Mouse (Mus musculus) spleen, embryonic (tissue): ENCODE measurements around the gene Hdc.

Experiments
- CTCF ChIA-PET: fragments of 350-600 bp; sonication (Branson Sonifier 250); formaldehyde crosslinking; loops from one replicate; lab custom pipeline; 2022; lab: Charles Lee

The Hdc gene

DNA sequence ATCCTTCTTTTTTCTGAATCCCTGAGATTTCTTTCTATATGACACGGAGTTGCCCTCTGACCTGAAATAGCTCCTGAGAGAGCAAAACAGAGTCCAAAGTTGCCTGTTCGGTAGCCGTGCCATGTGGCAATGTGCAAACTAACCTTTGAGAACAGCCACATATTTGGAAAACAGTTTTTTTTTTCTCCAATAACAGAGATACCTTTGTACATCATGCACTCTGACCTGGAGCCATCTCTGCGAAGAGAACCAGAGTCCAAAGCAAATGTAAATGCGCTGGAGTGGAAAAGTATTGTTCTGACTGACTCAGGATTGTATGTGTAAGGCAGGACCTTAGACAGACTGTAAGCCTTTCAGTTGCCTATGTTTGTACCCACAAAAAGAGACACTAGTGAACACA is 63.6 kb downstream of the Hdc start:
- CTCF ChIA-PET = no interaction called here

- CTCF ChIA-PET = no interaction called here
Observed at GRCm38 (mm10) chr2:126553291-126553639, 65.8 kb downstream of the Hdc start.

DNA sequence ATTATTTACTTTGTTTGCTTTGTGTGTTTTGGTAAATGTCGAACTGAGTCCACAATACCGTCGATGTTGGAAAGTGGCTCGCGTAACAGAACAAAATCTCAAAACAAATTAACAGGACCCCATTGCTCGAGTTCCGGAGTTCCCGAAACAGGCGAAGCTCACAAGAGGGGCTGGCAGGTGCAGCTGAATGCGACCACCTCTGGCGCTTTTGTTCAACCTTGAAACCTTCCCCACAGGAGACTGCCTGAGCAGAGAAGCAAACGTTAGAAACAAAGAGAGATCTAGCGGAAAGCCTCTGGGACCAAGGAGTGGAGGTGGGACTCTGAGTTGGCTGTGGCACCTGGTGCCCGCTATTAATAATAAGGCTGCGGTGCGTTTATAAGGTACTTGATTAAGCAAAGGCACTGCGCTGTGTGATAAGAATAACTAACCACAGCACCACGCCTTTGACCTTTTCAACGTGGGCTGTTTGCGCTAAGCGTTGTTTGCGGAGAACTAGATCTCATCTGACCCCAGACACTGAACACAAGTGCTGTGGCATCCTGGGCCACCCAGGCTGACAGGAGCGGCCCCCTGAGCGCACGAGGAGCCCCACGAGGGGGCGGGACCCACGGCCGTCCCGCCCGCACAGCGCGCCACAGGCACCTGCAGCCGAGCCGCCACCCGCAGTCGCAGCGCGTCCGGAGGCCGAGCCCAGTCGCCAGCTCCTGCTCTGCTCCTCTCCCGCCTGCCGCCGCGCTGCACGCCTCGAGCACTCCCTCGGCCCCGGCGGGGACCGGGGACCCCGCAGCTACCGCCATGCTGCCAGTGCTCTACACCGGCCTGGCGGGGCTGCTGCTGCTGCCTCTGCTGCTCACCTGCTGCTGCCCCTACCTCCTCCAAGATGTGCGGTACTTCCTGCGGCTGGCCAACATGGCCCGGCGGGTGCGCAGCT is 66.5 kb downstream of the Hdc start, which contains the start of gene Slc27a2:
Gene Slc27a2, plus strand, starts transcription at position 51 of the 934 bp plus-strand sequence.
- CTCF ChIA-PET = no interaction called here

DNA sequence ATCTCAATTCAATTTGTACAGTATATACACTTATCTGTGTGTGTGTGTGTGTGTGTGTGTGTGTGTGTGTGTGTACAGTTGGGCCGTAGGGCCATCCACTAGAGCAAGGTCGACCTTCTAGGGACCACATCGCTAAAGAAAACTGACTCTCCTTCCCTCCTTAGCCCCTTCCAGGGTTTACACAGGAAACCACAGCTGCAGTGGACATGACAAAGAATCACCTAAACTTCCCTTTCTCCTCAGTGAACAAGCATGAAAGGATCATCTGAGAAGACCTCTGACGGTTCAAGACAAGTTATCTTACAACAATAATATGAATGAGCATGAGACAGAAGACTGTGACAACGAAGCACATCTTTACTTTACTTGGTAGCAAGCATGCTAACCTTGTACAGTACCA is 67.2 kb downstream of the Hdc start:
- CTCF ChIA-PET = no interaction called here

DNA sequence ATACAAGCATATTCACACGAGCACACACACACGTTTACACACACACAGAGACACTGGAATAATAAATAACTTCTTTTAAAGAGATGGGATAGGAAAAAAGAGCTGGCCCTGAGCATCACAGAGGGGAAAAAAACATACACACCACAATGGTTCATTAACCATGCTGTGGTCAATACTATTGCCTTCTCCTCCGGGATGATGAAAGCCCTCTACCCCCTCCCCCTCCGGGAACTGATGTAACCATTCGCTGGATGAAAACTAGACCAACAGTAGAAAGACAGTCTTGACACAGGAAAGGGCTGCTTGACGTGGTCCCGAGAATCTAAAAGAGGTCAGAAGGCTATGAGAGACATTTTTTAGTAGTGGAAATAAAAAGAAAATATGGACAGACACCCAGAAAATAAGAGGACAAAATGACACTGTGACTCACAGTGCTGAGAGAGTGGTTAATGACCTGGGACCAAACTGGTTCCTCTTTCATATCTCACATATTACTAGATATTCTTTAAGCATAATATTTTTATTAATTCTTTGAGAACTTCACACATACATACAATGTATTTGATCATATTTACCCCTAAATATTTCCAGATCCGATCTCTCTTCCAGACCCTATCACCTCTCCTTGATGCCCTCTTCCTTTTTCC is 67.7 kb downstream of the Hdc start:
- CTCF ChIA-PET = no interaction called here

- CTCF ChIA-PET = no interaction called here
Observed at GRCm38 (mm10) chr2:126549681-126550080, 69.4 kb downstream of the Hdc start.

- CTCF ChIA-PET = no interaction called here
Observed at GRCm38 (mm10) chr2:126546392-126546791, 72.7 kb downstream of the Hdc start.

GRCm38 (mm10) chr2:126545297-126545696 is 73.8 kb downstream of the Hdc start:
- CTCF ChIA-PET = no interaction called here
